22 mouse cellular contexts compared by ENCODE assay signal in genomic region chr1:153275466-153275865, GRCm38 (mm10). TPM values are rescaled to one million over a fixed set of nuclear protein-coding genes. Genes with fewer than 3 reads are reported as not detected.
DNase-seq lines count a peak whose midpoint lies in the region; ATAC-seq and TF ChIP-seq lines count a peak whose summit lies in the region.
"Had no signal": no experiment of that assay in that cellular context is flagged by ENCODE, and none has a peak within 500 bp of the region (broad histone marks: within the 10 kb centered on the region; RNA-seq: fewer than 3 reads in every experiment).

No protein-coding gene starts in this region.

- H3K9ac ChIP-seq in heart, embryonic 14.5 days (ENCODE audit: low read length) = no peak overlapping the region
- H3K9ac ChIP-seq in heart, adult 2 months (ENCODE audit: low read depth, low read length) = no peak overlapping the region
- no peak overlapping the region for H3K9ac ChIP-seq in lung, embryonic 14.5 days
- H3K9ac ChIP-seq: embryonic facial prominence, embryonic 15.5 days; forebrain, embryonic 15.5 days; hindbrain, embryonic 14.5 days had no signal

- no peak overlapping the region for H3K4me2 ChIP-seq in heart, embryonic 14.5 days (ENCODE audit: low read length)
- H3K4me2 ChIP-seq in lung, embryonic 14.5 days = no peak overlapping the region
- H3K4me2 ChIP-seq: embryonic facial prominence, embryonic 15.5 days; forebrain, embryonic 15.5 days; hindbrain, embryonic 14.5 days; midbrain, embryonic 11.5 days had no signal

- H3K27me3 ChIP-seq in heart, embryonic 14.5 days (ENCODE audit: control insufficient read depth, insufficient read depth, low read length) = no peaks in the 10 kb centered on the region
- no peaks in the 10 kb centered on the region for H3K27me3 ChIP-seq in heart, adult 2 months (ENCODE audit: control insufficient read depth, insufficient read depth, low read length)
- no peaks in the 10 kb centered on the region for H3K27me3 ChIP-seq in lung, embryonic 14.5 days (ENCODE audit: insufficient read depth, low read length)
- H3K27me3 ChIP-seq: embryonic facial prominence, embryonic 15.5 days; forebrain, embryonic 15.5 days had no signal

- intact Hi-C loops in heart, adult 2 months (cut with DNase I) = no loop called here

- DNase-seq in adrenal gland, postnatal 10 days = peak; percentile 40
- DNase-seq in adrenal gland, postnatal 4 days (ENCODE audit: low spot score in 2 of 2) = no peak
- no peak for DNase-seq in heart, adult 2 months
- no peak for DNase-seq in lung, embryonic 14.5 days
- no peak for DNase-seq in lung, postnatal 14 days
- DNase-seq: cerebellum, adult 11 months; cerebellum, adult 9-11 months; gastrocnemius, postnatal 14 days; heart, adult 18-20 months; kidney, adult 2 months; layer of hippocampus, adult 9-11 months; right cerebral cortex, adult 18-20 months; right cerebral cortex, postnatal 4 days; thymus, adult 2 months; thymus, postnatal 4 days had no signal

- 77% methylated on average over 5 of the region's 5 CpGs for WGBS in heart, embryonic 14.5 days
- WGBS in heart, adult 2 months = 66% methylated on average over 5 of the region's 5 CpGs
- 52% methylated on average over 5 of the region's 5 CpGs for WGBS in lung, embryonic 14.5 days

- peaks cover 37 to 65% of the 10 kb centered on the region in 2 experiments for H3K4me1 ChIP-seq in heart, embryonic 14.5 days (ENCODE audit: control insufficient read depth in 2 of 2, insufficient read depth in 2 of 2, low read length in 2 of 2)
- peaks cover 23% of the 10 kb centered on the region for H3K4me1 ChIP-seq in heart, adult 2 months (ENCODE audit: control insufficient read depth, insufficient read depth, low read length)
- H3K4me1 ChIP-seq in lung, embryonic 14.5 days (ENCODE audit: insufficient read depth) = peaks cover 19% of the 10 kb centered on the region; the same call in 1 of the 2 replicates
- peaks cover 10% of the 10 kb centered on the region for H3K4me1 ChIP-seq in brown adipose tissue, adult 24 weeks (ENCODE audit: control insufficient read depth, insufficient read depth, insufficient read length, low read length)

- peaks cover 24% of the 10 kb centered on the region for H3K79me2 ChIP-seq in heart, adult 2 months (replicated peaks; ENCODE audit: control insufficient read depth, insufficient read depth, low read length)

- no peak for TF ChIP-seq POLR2A in heart, adult 2 months (IDR thresholded peaks at IDR 0.05; ENCODE audit: insufficient read depth, low read depth, low read length)

- H3K27ac ChIP-seq in heart, embryonic 14.5 days (replicated peaks in 1 of 2; ENCODE audit: control insufficient read depth in 1 of 2, insufficient read depth in 1 of 2, low read depth in 2 of 2, low read length in 2 of 2) = peak overlapping the region; percentile 14 to 69; a peak in 2 of 4 replicates
- no peak overlapping the region for H3K27ac ChIP-seq in heart, adult 2 months
- 0 out of 2 replicates have a peak overlapping the region, but pooled peaks have one; percentile 30 for H3K27ac ChIP-seq in lung, embryonic 14.5 days (ENCODE audit: low read depth)
- H3K27ac ChIP-seq in brown adipose tissue, adult 24 weeks (replicated peaks; ENCODE audit: low read depth, low read length) = peak overlapping the region; percentile 53
- H3K27ac ChIP-seq: embryonic facial prominence, embryonic 15.5 days; forebrain, embryonic 15.5 days; hindbrain, embryonic 14.5 days; kidney, postnatal 0 days had no signal

- no peak for ATAC-seq in heart, embryonic 14.5 days (ENCODE audit: insufficient number of reproducible peaks, insufficient read depth, low FRiP score, low read depth)
- ATAC-seq in lung, embryonic 14.5 days (ENCODE audit: insufficient read depth) = no peak
- ATAC-seq: forebrain, embryonic 15.5 days had no signal

- H3K9me3 ChIP-seq in heart, embryonic 14.5 days (ENCODE audit: control insufficient read depth, low read length) = no peaks in the 10 kb centered on the region
- H3K9me3 ChIP-seq in lung, embryonic 14.5 days (ENCODE audit: low read depth, low read length) = no peaks in the 10 kb centered on the region
- H3K9me3 ChIP-seq: embryonic facial prominence, embryonic 15.5 days; forebrain, embryonic 15.5 days had no signal

- peaks cover 6% of the 10 kb centered on the region; the same call in 1 of the 2 replicates for H3K36me3 ChIP-seq in heart, embryonic 14.5 days (ENCODE audit: control insufficient read depth, insufficient read depth, low read length)
- H3K36me3 ChIP-seq in heart, adult 2 months (ENCODE audit: control insufficient read depth, insufficient read depth, low read length) = peaks cover 21% of the 10 kb centered on the region
- no peaks in the 10 kb centered on the region for H3K36me3 ChIP-seq in lung, embryonic 14.5 days (ENCODE audit: insufficient read depth)
- H3K36me3 ChIP-seq: embryonic facial prominence, embryonic 15.5 days; forebrain, embryonic 15.5 days had no signal

- no peak for TF ChIP-seq EP300 in heart, adult 2 months (IDR thresholded peaks at IDR 0.05; ENCODE audit: insufficient read depth, low read depth, low read length)

- TF ChIP-seq CTCF in heart, adult 2 months (IDR thresholded peaks at IDR 0.05) = no peak
- TF ChIP-seq CTCF in lung, embryonic 14.5 days (IDR thresholded peaks at IDR 0.05; ENCODE audit: low read depth) = no peak

- no peak overlapping the region for H3K4me3 ChIP-seq in heart, embryonic 14.5 days (ENCODE audit: control insufficient read depth in 1 of 2, insufficient read depth in 1 of 2, low read depth in 1 of 2, low read length in 2 of 2)
- no peak overlapping the region for H3K4me3 ChIP-seq in heart, adult 2 months
- H3K4me3 ChIP-seq in lung, embryonic 14.5 days (ENCODE audit: low read depth, low read length) = no peak overlapping the region
- no peak overlapping the region for H3K4me3 ChIP-seq in brown adipose tissue, adult 24 weeks (ENCODE audit: insufficient read depth, low read depth, low read length)
- H3K4me3 ChIP-seq: embryonic facial prominence, embryonic 15.5 days; forebrain, embryonic 15.5 days had no signal

RNA-seq across cellular contexts. Expression of gene Lamc1, which starts 57.1 kb away (rescaled TPM):
- total RNA-seq in adrenal gland, postnatal 10 days (2021) = 100 to 1,000 TPM; 163 to 189 TPM
- 100 to 1,000 TPM; 186 to 227 TPM for total RNA-seq in adrenal gland, postnatal 4 days (2021)
- 133 and 138 TPM in 2 replicates for polyA plus RNA-seq in heart, embryonic 14.5 days (2014; fragmentation: Nextera tagmentation; extraction: Ambion mirVana)
- total RNA-seq in heart, adult 2 months (2021) = 100 to 1,000 TPM; 111 to 116 TPM
- polyA plus RNA-seq in heart, adult 2 months (2012; rRNA removed) = 103 and 138 TPM in 2 replicates
- polyA plus RNA-seq in lung, embryonic 14.5 days (2014; fragmentation: Nextera tagmentation; extraction: Ambion mirVana) = 183 and 193 TPM in 2 replicates
- polyA plus RNA-seq in brown adipose tissue, adult 24 weeks (2012; ENCODE audit: insufficient read depth, insufficient read length, missing spikeins) = 47.1 and 62.0 TPM in 2 replicates
